Mouse (Mus musculus): ENCODE results near the gene Popdc2. TPM values are rescaled to one million over a fixed set of nuclear protein-coding genes. Genes with fewer than 3 reads are reported as not detected.
A peak's percentile ranks its signal among the peaks of the same experiment; 100 is the strongest.
"Not testable (repeated sequence)": the region's sequence is repeated elsewhere in the genome, so short reads cannot be mapped to it uniquely, and the experiment has no call there.

The Popdc2 gene
- 1 to 10 TPM in 1 of 2 experiments, under 1 TPM in 1; 0.80 to 4.6 TPM for total RNA-seq (2021)
- long read RNA-seq, experiment 1, partial matches to known transcripts: 0 of 6 reads
- long read RNA-seq, experiment 1, other reads (novel, unspliced or antisense): 3 of 6 reads
- long read RNA-seq, experiment 2: 0 reads

DNA sequence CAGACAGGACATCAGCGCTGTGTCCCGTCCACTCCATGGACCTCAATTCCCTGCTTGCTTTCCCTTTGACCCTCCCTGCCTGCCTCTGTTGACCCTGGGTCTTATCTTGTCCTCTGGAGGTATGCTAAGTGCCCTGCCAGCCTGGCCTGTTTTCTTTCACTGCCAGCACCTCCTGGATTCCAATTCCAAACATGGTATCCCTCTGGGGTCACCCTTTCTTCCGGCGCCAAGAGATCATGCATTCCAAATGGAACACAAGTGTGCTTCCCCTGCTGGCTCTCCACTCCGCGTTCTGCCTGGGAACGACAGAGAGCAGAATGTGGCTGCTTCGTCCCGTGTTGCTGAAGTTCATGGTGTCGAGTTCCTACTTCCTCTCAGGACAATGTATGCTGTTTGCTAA, at the start of gene Popdc2:
Gene Popdc2, plus strand, starts transcription at position 277 of the 400 bp plus-strand sequence.
- no peak for DNase-seq (ENCODE audit: low spot score in 2 of 2)

- DNase-seq (ENCODE audit: low spot score in 2 of 2): no peak
Observed at GRCm38 (mm10) chr16:38318492-38318891, 43.5 kb upstream of the Popdc2 start.

DNA sequence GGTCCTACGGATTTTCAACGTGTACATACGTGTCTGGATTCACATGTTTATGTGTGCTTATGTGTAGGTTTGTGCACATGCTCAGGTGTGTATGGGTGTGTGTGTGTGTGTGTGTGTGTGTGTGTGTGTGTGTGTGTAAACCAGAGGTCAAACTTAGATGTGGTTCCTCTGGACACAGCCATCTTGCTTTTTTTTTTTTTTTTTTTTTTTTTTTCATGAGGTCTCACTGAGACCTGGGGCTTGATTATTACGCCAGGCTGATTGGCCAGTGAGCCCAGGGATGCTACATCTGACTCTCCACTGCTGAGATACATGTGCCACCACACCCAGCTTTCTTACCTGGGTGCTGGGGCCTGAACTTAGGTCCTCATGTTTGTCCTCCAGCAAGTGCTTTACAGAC, 42.9 kb upstream of the Popdc2 start:
- DNase-seq (ENCODE audit: low spot score in 2 of 2): no peak

DNA sequence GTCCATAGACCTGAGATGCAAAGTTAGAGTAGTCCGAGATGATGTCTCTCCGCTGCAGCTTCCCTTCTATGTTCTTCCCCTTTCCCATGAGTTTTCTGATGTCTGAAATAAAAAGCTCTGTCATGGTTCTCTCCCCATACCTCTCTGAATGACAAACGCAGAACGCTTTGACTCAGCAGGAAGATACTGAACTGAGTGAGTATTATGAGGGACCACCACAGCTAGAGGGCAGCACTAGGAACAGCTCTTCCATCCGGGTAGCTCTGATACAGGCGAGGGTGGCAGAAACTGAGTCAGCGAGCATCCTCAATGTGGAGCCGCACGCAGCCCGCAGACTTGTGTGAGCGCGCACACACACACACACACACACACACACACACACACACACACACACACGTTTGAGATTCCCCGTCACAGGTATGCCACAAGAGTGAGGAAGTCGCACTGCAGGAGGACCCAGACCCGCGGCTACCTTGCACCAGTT, 40.5 kb upstream of the Popdc2 start:
- DNase-seq (ENCODE audit: low spot score in 2 of 2): peak; percentile 22 to 42

- no peak for DNase-seq (ENCODE audit: low spot score in 2 of 2)
Observed at GRCm38 (mm10) chr16:38324311-38324710, 37.7 kb upstream of the Popdc2 start.

DNA sequence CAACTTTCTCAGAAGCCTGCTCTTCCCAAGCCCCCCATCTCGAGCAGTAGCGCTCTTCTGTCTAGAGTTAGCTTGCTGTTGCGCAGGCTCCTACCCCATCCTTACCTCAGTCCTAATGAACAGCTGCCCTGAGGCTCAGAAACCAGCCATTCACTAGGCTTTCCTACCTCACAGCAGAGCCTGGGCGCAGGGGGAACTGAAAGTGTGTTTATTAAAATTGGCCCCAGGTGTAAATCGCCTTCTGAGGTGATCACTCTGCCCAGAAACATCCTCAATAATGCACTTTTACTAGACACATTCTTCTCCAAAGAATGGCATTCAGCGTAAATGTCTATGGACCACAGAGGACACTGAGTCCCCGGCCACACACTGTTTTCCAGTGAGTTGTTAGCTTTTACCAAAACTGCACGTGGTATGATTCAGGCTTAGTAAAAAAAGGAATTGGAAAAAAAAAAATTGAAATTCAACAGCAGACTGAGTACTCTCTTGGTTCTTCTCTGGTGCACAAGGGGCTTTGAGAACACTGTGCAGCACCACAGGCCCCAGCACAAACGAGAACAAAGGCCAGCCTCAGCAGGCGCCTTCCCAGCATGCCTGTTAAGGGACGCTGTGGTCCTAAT, 35.1 kb upstream of the Popdc2 start:
- no peak for DNase-seq (ENCODE audit: low spot score in 2 of 2)

- no peak for DNase-seq (ENCODE audit: low spot score in 2 of 2)
Observed at GRCm38 (mm10) chr16:38329340-38329739, 32.7 kb upstream of the Popdc2 start.

DNA sequence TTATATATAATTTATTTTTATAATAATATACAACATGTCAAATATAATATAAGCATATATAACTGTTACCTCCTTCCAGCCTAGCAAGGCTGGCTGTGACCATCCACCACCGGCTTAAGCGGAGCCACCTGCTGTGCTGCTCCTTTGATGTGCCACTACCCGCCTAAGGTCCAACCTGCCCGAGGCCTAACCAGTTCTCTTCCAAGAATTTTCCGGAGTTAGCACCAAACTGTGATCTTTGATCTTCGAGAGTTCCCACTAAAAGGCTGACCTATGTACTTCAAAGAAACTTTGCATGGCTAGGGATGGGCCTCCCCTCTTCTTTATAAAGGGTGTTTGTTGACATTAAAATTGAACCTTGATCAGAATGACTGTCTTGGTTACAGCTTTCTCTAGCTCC, 27.6 kb upstream of the Popdc2 start:
- DNase-seq (ENCODE audit: low spot score in 2 of 2): no peak

DNA sequence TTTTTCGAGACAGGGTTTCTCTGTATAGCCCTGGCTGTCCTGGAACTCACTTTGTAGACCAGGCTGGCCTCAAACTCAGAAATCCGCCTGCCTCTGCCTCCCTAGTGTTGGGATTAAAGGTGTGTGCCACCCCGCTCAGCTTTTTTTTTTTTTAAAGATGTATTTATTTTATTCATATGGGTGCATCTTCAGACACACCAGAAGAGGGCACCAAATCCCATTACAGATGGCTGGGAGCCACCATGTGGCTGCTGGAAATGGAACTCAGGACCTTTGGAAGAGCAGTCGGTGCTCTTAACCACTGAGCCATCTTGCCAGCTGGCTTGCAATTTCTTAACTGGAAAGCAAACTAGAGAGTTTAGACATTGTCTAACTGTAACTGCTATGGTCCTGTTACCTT, 23.9 kb upstream of the Popdc2 start:
- not testable (repeated sequence) for DNase-seq (ENCODE audit: low spot score in 2 of 2)

DNA sequence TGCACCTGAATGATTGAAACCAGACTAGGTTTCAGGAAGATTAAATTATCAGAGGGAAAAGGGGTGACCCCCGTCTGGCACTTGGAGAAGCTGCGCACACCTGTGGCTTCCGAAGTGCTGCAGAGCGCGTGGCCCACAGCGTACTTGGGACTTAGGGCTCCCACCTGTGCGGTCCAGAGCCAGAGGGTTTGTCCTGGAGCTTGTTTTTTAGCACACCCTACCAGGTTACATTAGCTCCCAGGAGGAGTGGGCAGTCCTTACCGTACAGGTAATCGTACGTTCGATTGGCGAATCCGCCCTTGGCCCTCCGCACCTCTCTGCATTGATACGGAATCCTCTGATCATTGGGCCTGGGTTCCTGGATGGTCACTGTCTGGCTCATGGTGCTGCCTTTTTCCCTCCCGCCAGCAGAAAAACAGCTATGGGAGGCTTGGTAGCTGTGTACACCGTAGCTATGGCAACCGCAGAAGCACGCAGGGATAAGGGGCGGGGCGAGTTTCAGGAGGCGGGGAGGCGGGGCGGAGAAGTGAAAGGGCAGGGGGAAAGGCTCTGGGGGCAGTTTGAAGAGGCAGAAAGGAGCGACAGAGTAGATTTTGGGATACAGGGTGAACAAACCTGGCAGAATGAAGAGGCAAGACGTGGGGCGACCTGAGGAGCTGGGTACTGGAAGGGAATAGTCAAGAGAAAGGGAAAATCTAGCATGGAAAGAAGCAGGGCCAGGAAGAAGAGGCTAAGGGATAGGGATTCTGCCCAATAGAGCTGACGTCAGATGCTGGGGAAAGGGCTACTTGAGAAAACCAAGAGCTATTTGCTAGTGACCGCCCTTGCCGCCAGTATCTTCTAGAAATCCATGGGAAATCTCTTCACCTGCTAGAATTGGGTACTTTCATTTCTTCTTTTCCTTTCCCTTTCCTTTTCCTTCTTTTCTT, 20.3 kb upstream of the Popdc2 start, which contains the start of gene Maats1:
Gene Maats1, minus strand, starts transcription at position 748 of the 929 bp plus-strand sequence.
- DNase-seq (ENCODE audit: low spot score in 2 of 2): peak; percentile 61 to 63

DNA sequence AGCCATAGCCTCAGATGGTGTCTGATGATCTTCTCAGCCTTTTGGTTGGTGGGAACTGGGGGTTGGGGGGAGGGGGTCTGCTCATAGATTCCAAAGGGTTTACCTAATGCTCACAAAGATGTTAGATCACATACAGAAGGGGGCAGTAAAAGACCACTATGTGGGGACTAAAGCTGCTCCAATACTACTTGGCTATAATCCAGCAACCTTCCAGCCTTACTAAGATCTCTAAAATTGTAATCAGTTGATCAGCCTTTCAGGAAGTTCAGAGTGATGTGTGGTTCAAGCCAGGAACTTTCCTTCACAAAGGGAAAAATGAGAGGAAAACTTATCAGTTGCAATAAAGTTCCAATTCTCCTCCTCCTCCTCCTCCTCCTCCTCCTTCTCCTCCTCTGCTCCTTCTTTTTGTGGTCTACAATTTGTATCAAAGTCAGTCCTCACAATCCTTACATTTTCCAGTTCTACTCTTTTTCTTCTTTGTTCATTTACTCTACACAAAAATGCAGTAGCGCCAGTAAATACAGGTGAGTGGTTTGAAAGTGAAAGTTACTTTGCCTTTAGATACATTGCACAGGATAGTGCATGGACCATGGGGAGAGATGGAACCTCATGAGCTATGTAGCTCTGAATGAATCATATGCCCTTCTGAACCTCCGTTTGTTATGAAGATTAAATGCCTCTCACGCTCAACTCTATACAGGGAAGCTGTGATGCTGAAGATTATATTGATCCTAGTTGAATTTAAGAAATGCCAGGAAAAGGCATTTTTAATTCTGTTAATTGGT, 16.9 kb upstream of the Popdc2 start:
- no peak for DNase-seq (ENCODE audit: low spot score in 2 of 2)

- DNase-seq (ENCODE audit: low spot score in 2 of 2): peak; percentile 85
Observed at GRCm38 (mm10) chr16:38346529-38347325, 15.3 kb upstream of the Popdc2 start, which contains the start of the genes Cox17 and Gm21987. Cox17 (plus strand) TSS chr16:38346991. Gm21987 (plus strand) TSS chr16:38347040.

DNA sequence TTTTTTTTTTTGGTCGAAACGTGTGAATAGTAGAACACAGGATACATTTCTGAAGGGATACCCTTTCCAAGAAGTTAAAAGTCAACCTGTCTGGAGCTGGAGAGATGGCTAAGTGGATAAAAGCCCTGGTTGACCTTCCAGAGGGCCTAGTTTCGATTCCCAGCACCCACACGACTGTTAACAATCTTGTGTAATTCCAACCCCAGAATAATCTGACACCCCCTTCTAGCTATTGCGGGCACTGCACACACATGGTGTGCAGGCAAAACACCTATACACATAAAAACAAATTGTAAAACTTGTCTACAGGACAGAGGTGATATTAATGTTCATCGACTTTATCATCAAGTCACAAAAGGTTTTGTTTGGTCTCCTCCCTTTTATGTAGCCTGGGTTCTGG, 14.4 kb upstream of the Popdc2 start:
- DNase-seq (ENCODE audit: low spot score in 2 of 2): no peak

- no peak for DNase-seq (ENCODE audit: low spot score in 2 of 2)
Observed at GRCm38 (mm10) chr16:38348217-38348761, 13.7 kb upstream of the Popdc2 start.

- no peak for DNase-seq (ENCODE audit: low spot score in 2 of 2)
Observed at GRCm38 (mm10) chr16:38349881-38350280, 12.1 kb upstream of the Popdc2 start.

DNA sequence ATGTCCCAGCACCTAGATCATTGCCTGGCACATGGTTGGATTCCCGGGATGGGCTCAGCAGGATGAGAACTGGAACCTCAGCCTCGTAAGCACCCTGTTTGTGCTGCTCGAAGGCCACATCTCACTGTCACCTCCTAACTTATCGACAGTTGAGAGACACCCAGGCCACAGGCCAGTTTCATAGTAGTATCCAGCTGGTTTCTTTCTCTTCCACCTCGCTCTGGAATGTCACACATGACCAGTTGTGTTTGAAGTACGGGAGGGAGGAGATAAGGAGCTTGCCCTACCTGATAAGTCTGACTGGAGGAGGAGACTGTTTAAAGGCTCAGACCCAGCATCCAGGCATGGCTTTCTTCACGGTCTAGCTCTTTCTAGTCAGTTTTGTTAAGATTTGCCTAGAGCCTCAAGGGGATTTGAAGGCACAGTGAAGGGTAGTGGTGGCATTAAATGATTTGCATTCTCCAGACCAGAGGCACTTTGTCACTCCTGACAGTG, 11.6 kb upstream of the Popdc2 start:
- no peak for DNase-seq (ENCODE audit: low spot score in 2 of 2)

- no peak for DNase-seq (ENCODE audit: low spot score in 2 of 2)
Observed at GRCm38 (mm10) chr16:38350939-38351338, 11.1 kb upstream of the Popdc2 start.

GRCm38 (mm10) chr16:38352031-38352430, 10.0 kb upstream of the Popdc2 start:
- DNase-seq (ENCODE audit: low spot score in 2 of 2): no peak

GRCm38 (mm10) chr16:38352851-38353250, 9.2 kb upstream of the Popdc2 start:
- no peak for DNase-seq (ENCODE audit: low spot score in 2 of 2)

DNA sequence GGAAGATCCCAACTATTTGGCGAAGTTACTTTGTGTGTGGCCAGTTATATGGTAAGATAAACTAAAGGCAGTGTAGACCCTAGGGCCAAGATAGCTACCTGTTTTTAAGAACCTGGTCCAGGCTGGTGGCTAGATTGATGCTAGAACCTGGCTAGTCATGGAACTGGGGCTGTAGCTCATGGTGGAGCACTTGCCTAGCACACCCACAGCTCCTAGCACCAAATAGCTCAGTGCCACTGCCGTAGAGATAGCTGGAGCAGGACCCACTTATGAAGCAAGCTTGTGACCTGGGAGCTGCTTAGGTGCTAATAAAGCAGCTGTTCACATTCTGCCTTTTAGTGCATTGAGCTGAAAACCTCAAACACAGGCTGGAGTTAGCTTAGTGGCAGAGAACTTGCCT, 8.4 kb upstream of the Popdc2 start:
- DNase-seq (ENCODE audit: low spot score in 2 of 2): no peak
